In the genomic region with DNA sequence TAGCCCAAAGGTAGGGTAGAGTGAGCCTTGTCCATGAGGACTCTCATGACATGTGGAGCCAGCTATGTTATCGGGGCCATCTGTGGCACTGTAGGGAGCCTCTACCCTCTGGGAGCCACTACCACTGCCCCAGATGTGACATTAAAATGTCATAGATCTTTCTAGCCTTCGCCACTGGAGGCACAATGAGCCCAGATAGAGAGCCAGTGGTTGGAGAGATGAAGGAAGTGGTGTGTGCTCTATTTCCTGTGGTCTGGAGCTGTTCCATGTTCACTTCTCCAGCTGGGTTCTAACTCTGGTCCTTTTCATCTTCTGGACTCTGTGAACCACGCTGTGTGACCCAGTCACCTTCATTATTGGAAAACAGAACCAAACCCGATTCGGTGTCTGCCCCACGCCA, we compare ENCODE assay signal across 27 mouse cellular contexts.
DNase-seq lines count a peak whose midpoint lies in the region; ATAC-seq and TF ChIP-seq lines count a peak whose summit lies in the region.
"Had no signal": no experiment of that assay in that cellular context is flagged by ENCODE, and none has a peak within 500 bp of the region (broad histone marks: within the 10 kb centered on the region; RNA-seq: fewer than 3 reads in every experiment).

No protein-coding gene starts in this region.

- H3K27ac ChIP-seq in hindbrain, postnatal 0 days, result no peak overlapping the region
- H3K27ac ChIP-seq: forebrain, embryonic 12.5 days; forebrain, embryonic 15.5 days; heart, adult 2 months; heart, embryonic 10.5 days; heart, embryonic 13.5 days; hindbrain, embryonic 12.5 days; hindbrain, embryonic 15.5 days; intestine, embryonic 15.5 days had no signal

- ATAC-seq in common myeloid progenitor, adult 5-6 weeks (replicated peaks; ENCODE audit: low read depth, poor library complexity, severe bottlenecking), result peak; percentile 95
- peak; percentile 47; the same call in 1 of the 2 replicates for ATAC-seq in megakaryocyte, adult 5-6 weeks (ENCODE audit: poor library complexity, severe bottlenecking)
- ATAC-seq in megakaryocyte-erythroid progenitor cell, adult 5-6 weeks (replicated peaks; ENCODE audit: low FRiP score, low TSS enrichment, poor library complexity, severe bottlenecking), result peak; percentile 38; the same call in 1 of the 2 replicates
- no peak for ATAC-seq in hindbrain, postnatal 0 days
- ATAC-seq: activated CD4-positive, CD25-positive, alpha-beta regulatory T cell, adult 4 months; forebrain, embryonic 15.5 days; intestine, embryonic 15.5 days; Patski had no signal

- no peaks in the 10 kb centered on the region for H3K36me3 ChIP-seq in hindbrain, postnatal 0 days (ENCODE audit: insufficient read depth, low read length)
- H3K36me3 ChIP-seq: forebrain, embryonic 12.5 days; forebrain, embryonic 15.5 days; G1E; heart, embryonic 10.5 days; heart, embryonic 13.5 days; hindbrain, embryonic 12.5 days; hindbrain, embryonic 15.5 days; intestine, embryonic 15.5 days had no signal

- no peak overlapping the region for H3K9ac ChIP-seq in hindbrain, postnatal 0 days (replicated peaks; ENCODE audit: low read length)
- H3K9ac ChIP-seq: forebrain, embryonic 12.5 days; forebrain, embryonic 15.5 days; heart, embryonic 13.5 days; hindbrain, embryonic 12.5 days; hindbrain, embryonic 15.5 days; intestine, embryonic 15.5 days had no signal

- H3K9me3 ChIP-seq in hindbrain, postnatal 0 days (ENCODE audit: low read length), result no peaks in the 10 kb centered on the region
- H3K9me3 ChIP-seq: hindbrain, embryonic 15.5 days; intestine, embryonic 15.5 days had no signal

- WGBS in hindbrain, postnatal 0 days, result 91% methylated on average over 6 of the region's 6 CpGs

- TF ChIP-seq CTCF in hindbrain, postnatal 0 days (IDR thresholded peaks at IDR 0.05; ENCODE audit: low read depth), result no peak

- H3K4me3 ChIP-seq in hindbrain, postnatal 0 days (ENCODE audit: low read length), result no peak overlapping the region
- H3K4me3 ChIP-seq: forebrain, embryonic 12.5 days; forebrain, embryonic 15.5 days; heart, adult 2 months; heart, embryonic 10.5 days; heart, embryonic 13.5 days; hindbrain, embryonic 12.5 days; hindbrain, embryonic 15.5 days; intestine, embryonic 15.5 days had no signal

- H3K4me2 ChIP-seq in hindbrain, postnatal 0 days (ENCODE audit: low read depth, low read length), result no peak overlapping the region
- H3K4me2 ChIP-seq: forebrain, embryonic 12.5 days; forebrain, embryonic 15.5 days; heart, embryonic 13.5 days; hindbrain, embryonic 12.5 days; hindbrain, embryonic 15.5 days; intestine, embryonic 15.5 days had no signal

- H3K27me3 ChIP-seq in hindbrain, postnatal 0 days (ENCODE audit: insufficient read depth, low read length), result no peaks in the 10 kb centered on the region
- H3K27me3 ChIP-seq: forebrain, embryonic 12.5 days; forebrain, embryonic 15.5 days; heart, embryonic 13.5 days; hindbrain, embryonic 12.5 days; hindbrain, embryonic 15.5 days; intestine, embryonic 15.5 days; Patski had no signal

- H3K4me1 ChIP-seq in hindbrain, postnatal 0 days (ENCODE audit: insufficient read depth, low read length), result no peaks in the 10 kb centered on the region
- H3K4me1 ChIP-seq: forebrain, embryonic 12.5 days; forebrain, embryonic 15.5 days; heart, embryonic 10.5 days; heart, embryonic 13.5 days; hindbrain, embryonic 15.5 days; intestine, embryonic 15.5 days had no signal

- peak; percentile 72 for DNase-seq in 416B (ENCODE audit: low read depth)
- DNase-seq in hindbrain, postnatal 0 days (ENCODE audit: low spot score), result no peak
- no peak for DNase-seq in cerebellum, adult 9-10 months
- no peak for DNase-seq in urinary bladder, adult 18-20 months (ENCODE audit: low spot score in 2 of 2)
- DNase-seq: adrenal gland, postnatal 10 days; B cell, adult 2 months; cerebellum, adult 11 months; cerebellum, adult 2 months; cerebellum, postnatal 10 days; cerebellum, postnatal 36 days; gastrocnemius, postnatal 25 days; heart, adult 2 months; heart, postnatal 14 days; heart, postnatal 4 days had no signal
